Mouse (Mus musculus) forebrain, embryonic 13.5 days (tissue): ENCODE measurements around the gene Fut1. TPM values are rescaled to one million over a fixed set of nuclear protein-coding genes. Genes with fewer than 3 reads are reported as not detected.

ENCODE experiments used
- ATAC-seq: fragments of 200-750 bp; cut with Nextera tagmentation; 2 replicates; pipeline ENCODE4 v1.8.0; 2017
- H3K27ac ChIP-seq: fragments of 300-500 bp; sonication (generic); 2 replicates; pipeline ENCODE4 v1.5.1; 2015; ENCODE audit warnings: inconsistent platforms, mild to moderate bottlenecking, moderate library complexity
- H3K27me3 ChIP-seq: fragments of 300-500 bp; sonication (generic); 2 replicates; pipeline ENCODE4 v1.6.1; 2015; ENCODE audit warnings: mild to moderate bottlenecking, inconsistent platforms
- H3K36me3 ChIP-seq: fragments of 300-500 bp; sonication (generic); 2 replicates; pipeline ENCODE4 v1.6.1; 2015; ENCODE audit warnings: mild to moderate bottlenecking, inconsistent platforms; ENCODE audit not compliant: poor library complexity, severe bottlenecking
- H3K4me1 ChIP-seq: fragments of 300-500 bp; sonication (generic); 2 replicates; pipeline ENCODE4 v1.6.1; 2015; ENCODE audit warnings: inconsistent platforms
- H3K4me2 ChIP-seq: fragments of 300-500 bp; sonication (generic); 2 replicates; pipeline ENCODE4 v1.6.1; 2015; ENCODE audit warnings: inconsistent platforms, mild to moderate bottlenecking, moderate library complexity
- H3K4me3 ChIP-seq: fragments of 300-500 bp; sonication (generic); 2 replicates; pipeline ENCODE4 v1.5.1; 2015; ENCODE audit warnings: mild to moderate bottlenecking, inconsistent platforms
- H3K9ac ChIP-seq: fragments of 300-500 bp; sonication (generic); 2 replicates; pipeline ENCODE4 v1.6.1; 2015; ENCODE audit warnings: mild to moderate bottlenecking, inconsistent platforms
- H3K9me3 ChIP-seq: fragments of 300-500 bp; sonication (generic); replicated peaks from 2 replicates; pipeline ENCODE4 v1.6.1; 2016; ENCODE audit warnings: inconsistent platforms
- WGBS: fragments of 180-500 bp; shearing (Covaris S2); methylation state at CpG from one replicate; pipeline ENCODE4 v1.1.7; 2015; 5-methylcytosine and 5-hydroxymethylcytosine counted together
- polyA plus RNA-seq: library from polyadenylated mRNA; unstranded; fragments of >200 nt; fragmentation: Nextera tagmentation; extraction: Ambion mirVana; gene quantifications from 2 replicates; pipeline ENCODE4 v1.2.1, GENCODE M21; 2015

The Fut1 gene
- polyA plus RNA-seq, 1 experiment from 2014 or later: not detected

DNA sequence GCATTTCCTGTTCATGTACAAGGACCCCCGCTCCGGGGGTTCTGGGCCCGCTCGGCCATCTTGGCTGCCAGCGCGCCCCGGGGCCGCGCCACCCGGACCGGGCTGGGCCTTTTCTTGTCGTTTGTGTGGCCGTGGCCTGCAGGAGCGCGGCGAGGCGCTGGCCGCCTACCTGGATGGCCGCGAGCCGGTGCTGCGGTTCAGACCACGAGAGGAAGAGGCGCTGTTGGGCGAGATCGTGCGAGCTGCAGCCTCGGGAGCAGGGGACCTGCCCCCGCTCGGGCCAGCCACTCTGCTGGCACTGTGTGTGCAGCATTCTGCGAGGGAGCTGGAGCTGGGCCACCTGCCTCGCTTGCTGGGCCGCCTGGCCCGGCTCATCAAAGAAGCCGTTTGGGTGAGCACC, 15.4 kb downstream of the Fut1 start:
- Histone ChIP-seq H3K27me3 (peaks cover 24% of the 10 kb centered on the region), H3K9me3 (0 out of 2 replicates have a peak, but pooled peaks cover 3% of the 10 kb centered on the region)
- 12% methylated on average over 35 of the region's 35 CpGs for WGBS

DNA sequence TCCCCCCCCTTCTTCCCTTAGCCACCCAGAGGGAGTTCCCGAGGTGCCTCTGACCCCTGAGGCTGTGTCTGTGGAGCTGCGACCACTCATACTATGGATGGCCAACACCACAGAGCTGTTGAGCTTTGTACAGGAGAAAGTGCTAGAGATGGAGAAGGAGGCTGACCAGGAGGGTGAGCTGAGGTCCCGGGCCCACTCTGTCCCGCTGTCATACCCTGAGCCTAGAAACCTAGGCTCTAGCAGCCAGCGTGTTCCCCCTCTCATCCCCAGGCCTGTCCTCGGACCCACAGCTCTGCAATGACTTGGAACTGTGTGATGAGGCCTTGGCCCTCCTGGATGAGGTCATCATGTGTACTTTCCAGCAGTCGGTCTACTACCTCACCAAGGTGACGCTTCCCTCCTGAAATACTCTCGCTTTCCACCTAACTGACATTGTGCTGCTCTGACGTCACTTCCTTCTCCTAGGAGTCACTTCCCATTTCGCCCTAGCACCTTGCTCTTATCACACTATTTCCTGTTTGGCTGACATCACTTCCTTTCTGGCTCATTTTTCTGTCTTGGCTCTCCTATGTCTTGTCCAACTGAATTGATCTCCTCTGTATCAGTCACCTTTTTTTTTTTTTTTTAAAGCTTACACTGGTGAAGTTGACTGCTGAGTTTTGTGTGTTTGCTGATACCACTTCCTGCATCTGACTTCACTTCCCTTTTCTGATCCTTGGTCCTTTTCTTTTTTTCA, 18.0 kb downstream of the Fut1 start:
- Histone ChIP-seq H3K9ac (no peak overlapping the region), H3K36me3 (peaks cover 9% of the 10 kb centered on the region), H3K4me2 (no peak overlapping the region), H3K9me3 (0 out of 2 replicates have a peak, but pooled peaks cover 3% of the 10 kb centered on the region), H3K4me1 (peaks cover 14% of the 10 kb centered on the region), H3K27me3 (peaks cover 18% of the 10 kb centered on the region), H3K27ac (no peak overlapping the region), H3K4me3 (no peak overlapping the region)
- 93% methylated on average over 11 of the region's 11 CpGs for WGBS
- no peak for ATAC-seq

More for the DNA sequence above, 15.4 kb downstream of the Fut1 start:
- Histone ChIP-seq H3K27ac (no peak overlapping the region), H3K4me3 (peak overlapping the region; percentile 18; the same call in 1 of the 2 replicates), H3K9ac (peak overlapping the region; percentile 59), H3K36me3 (peaks cover 9% of the 10 kb centered on the region), H3K4me1 (peaks cover 14% of the 10 kb centered on the region), H3K4me2 (peak overlapping the region; percentile 52)
- no peak for ATAC-seq

DNA sequence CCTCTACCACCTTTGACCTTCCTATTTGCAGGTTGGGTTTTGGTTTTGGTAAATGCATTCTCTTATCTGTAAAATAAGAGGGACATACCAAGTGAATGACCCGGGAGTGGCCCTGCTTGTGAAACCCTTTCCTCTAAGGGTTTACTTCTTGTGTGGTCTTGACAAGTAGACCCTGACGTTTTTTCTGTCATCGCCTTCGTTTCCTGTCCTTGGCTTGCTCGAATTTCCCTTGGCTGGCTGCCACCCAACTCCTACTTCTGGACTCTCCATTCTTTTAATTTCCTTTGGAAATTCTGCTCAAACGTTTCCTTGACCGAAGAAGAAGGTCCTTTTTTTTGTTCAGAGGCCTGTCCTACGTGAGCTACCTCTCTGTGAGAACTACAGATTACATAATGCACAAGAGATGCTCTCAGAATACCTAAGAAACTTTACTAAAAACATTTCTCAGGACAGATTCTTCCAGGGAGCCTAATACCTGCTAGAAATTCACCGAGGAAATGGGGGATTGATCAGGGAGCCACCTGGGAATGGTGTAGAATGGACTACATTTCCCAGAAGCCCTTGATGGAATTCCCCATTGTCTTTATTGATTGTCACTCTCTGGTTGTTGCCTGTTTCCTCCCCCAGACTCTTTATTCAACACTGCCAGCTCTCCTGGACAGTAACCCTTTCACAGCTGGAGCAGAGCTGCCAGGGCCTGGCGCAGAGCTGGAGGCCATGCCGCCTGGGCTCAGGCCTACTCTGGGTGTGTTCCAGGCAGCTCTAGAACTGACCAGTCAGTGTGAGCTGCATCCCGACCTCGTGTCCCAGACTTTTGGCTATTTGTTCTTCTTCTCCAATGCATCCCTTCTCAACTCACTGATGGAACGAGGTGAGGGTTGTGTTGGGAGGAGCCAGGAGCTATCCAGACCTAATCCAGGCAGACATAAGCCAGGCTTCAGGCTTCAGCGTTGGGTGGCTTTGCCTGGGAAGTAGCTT, 18.9 kb downstream of the Fut1 start:
- 89% methylated on average over 15 of the region's 15 CpGs for WGBS
- peaks cover 15% of the 10 kb centered on the region for H3K27me3 ChIP-seq
- H3K4me1 ChIP-seq: peaks cover 14% of the 10 kb centered on the region
- no peak overlapping the region for H3K27ac ChIP-seq
- peaks cover 9% of the 10 kb centered on the region for H3K36me3 ChIP-seq
- no peak overlapping the region for H3K9ac ChIP-seq
- H3K4me2 ChIP-seq: no peak overlapping the region
- no peak for ATAC-seq
- H3K4me3 ChIP-seq: no peak overlapping the region
- H3K9me3 ChIP-seq: 0 out of 2 replicates have a peak, but pooled peaks cover 3% of the 10 kb centered on the region

DNA sequence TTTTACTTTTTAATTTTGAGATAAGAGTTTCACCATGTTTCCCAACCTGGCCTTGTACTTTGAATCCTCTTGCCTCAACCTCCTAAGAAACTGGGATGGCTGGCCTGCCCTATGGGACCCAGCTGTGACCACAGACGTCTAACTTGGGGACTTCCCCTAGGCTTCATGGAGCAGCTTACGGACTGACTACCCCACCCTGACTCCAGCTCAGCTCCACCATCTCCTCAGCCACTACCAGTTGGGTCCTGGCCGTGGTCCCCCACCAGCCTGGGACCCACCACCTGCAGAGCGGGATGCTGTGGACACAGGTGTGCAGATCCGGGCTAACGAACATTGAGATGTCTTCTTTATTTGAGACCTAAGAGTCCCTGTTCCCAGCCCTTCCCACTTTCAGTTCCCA, 20.6 kb downstream of the Fut1 start:
- no peak overlapping the region for H3K27ac ChIP-seq
- 89% methylated on average over 6 of the region's 6 CpGs for WGBS
- peaks cover 9% of the 10 kb centered on the region for H3K36me3 ChIP-seq
- 0 out of 2 replicates have a peak overlapping the region, but pooled peaks have one; percentile 19 for H3K4me3 ChIP-seq
- ATAC-seq: no peak
- H3K4me1 ChIP-seq: peaks cover 23% of the 10 kb centered on the region
- peak overlapping the region; percentile 59 for H3K4me2 ChIP-seq
- H3K27me3 ChIP-seq: peaks cover 3% of the 10 kb centered on the region; the same call in 1 of the 2 replicates
- peak overlapping the region; percentile 48; the same call in 1 of the 2 replicates for H3K9ac ChIP-seq
- H3K9me3 ChIP-seq: 0 out of 2 replicates have a peak, but pooled peaks cover 3% of the 10 kb centered on the region

DNA sequence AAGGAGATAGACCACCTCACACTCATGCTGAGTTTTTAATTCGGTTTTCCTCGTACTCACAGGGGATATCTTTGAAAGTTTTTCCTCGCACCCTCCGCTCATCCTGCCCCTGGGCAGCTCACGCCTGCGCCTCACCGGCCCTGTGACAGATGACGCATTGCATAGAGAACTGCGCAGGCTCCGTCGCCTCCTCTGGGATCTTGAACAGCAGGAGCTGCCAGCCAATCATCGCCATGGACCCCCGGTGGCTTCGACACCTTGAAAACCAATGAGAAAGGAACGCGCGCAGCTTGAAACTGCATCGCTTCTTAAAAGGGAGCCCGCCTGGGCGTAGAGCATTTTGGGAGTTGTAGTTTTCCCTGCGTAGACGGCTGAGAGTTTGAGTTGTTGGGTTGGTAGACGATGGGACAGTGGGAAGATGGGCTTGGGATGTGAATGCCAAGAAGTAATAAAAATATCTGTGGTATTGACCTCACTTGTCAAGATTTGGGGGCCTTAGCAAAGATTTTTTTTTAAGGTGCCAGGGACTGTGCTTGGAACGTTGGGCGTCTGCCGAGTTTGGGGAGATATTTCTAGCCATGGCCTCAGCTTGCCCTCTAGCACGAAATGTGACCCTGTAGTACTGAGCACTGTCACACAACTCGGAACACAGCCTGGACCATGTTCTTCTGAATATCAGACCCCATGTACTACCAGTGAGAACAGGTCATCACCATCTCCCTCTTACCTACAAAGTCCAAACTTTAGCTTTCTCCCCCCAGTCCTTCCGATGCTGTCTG, 21.7 kb downstream of the Fut1 start:
- ATAC-seq: peak; percentile 93
- no peak overlapping the region for H3K27ac ChIP-seq
- no peaks in the 10 kb centered on the region for H3K27me3 ChIP-seq
- 0 out of 2 replicates have a peak, but pooled peaks cover 3% of the 10 kb centered on the region for H3K9me3 ChIP-seq
- WGBS: 17% methylated on average over 29 of the region's 29 CpGs
- peaks cover 9% of the 10 kb centered on the region for H3K36me3 ChIP-seq
- peak overlapping the region; percentile 48; the same call in 1 of the 2 replicates for H3K9ac ChIP-seq
- peaks cover 27% of the 10 kb centered on the region for H3K4me1 ChIP-seq
- peak overlapping the region; percentile 19 for H3K4me3 ChIP-seq
- peak overlapping the region; percentile 59 for H3K4me2 ChIP-seq

DNA sequence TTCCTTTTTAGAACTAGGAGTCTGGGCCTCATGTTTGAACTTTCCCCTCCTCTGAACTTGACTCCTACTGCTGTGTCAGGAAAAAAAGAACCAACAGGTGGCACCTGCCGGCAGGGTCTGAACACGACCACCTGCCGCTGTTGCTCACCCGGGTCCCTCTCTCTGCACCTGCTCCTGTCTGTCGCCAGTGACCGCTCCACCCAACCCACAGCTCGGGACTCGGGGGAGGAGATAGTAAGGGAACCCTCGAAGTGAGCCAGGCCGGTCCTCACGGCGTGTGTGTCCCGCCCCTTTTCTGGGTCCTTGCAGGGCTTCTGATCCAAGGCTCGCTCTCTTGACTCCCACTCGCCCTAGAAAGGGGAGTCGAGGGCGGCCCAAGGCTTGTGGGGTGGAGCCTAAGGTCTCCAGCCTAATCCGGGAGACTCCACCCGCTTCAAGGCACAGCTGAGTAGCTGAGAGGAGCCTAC, 22.5 kb downstream of the Fut1 start, which contains the start of gene Mamstr:
TSS of gene Mamstr (plus strand) at position 417 of the 467 bp plus-strand sequence.
- no peak for ATAC-seq
- Histone ChIP-seq H3K27ac (no peak within 1 kb of the TSS; the same call in 1 of the 2 replicates), H3K9ac (no peak within 1 kb of the TSS), H3K36me3 (peaks cover 9% of the 10 kb centered on the region), H3K4me3 (no peak within 1 kb of the TSS), H3K4me1 (peaks cover 33% of the 10 kb centered on the region), H3K27me3 (no peaks in the 10 kb centered on the region), H3K4me2 (peak within 1 kb of the TSS; percentile 59; the same call in 1 of the 2 replicates), H3K9me3 (0 out of 2 replicates have a peak, but pooled peaks cover 3% of the 10 kb centered on the region)
- 20% methylated on average over 19 of the region's 19 CpGs for WGBS

DNA sequence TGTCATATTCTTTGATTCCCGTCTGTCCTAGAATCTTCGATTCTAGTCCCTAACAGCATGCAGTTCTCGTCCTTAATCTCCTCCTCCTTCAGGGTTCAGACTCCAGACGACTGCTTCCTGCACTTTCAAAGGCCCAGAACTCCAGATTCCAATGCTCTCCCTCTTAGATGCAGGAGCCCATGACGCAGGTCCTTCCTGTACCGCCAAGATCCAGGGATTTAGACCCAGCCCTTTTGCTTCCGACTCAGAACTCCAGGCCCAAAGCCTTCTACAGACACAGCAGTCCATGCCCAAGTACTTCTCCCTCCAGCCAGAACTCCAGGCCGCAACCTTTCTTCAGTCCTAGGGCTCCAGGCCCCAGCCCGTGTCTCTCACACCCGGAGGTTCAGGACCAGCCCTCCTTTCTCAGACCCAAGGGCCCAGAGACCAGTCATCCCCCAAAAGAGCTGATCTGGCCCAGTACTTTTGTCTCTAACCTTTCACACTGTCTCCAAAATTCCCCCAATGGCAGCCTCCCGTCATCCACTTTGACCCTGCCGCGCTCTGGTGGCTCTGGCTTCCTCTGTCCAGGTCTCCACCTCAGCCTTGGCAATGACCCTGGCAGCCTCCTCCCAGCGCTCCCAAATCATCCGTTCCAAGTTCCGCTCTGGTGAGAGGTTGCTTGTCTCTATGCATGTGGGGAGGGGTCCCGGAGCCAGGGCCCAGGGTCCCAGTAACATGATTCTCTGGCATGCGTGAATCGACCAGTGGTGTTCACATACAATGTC, 23.3 kb downstream of the Fut1 start:
- WGBS: 72% methylated on average over 19 of the region's 19 CpGs
- H3K4me1 ChIP-seq: peaks cover 37% of the 10 kb centered on the region
- H3K4me2 ChIP-seq: no peak overlapping the region
- H3K9ac ChIP-seq: no peak overlapping the region
- 0 out of 2 replicates have a peak, but pooled peaks cover 3% of the 10 kb centered on the region for H3K9me3 ChIP-seq
- ATAC-seq: no peak
- no peak overlapping the region for H3K4me3 ChIP-seq
- no peaks in the 10 kb centered on the region for H3K27me3 ChIP-seq
- peaks cover 9% of the 10 kb centered on the region for H3K36me3 ChIP-seq
- no peak overlapping the region; the same call in 1 of the 2 replicates for H3K27ac ChIP-seq

DNA sequence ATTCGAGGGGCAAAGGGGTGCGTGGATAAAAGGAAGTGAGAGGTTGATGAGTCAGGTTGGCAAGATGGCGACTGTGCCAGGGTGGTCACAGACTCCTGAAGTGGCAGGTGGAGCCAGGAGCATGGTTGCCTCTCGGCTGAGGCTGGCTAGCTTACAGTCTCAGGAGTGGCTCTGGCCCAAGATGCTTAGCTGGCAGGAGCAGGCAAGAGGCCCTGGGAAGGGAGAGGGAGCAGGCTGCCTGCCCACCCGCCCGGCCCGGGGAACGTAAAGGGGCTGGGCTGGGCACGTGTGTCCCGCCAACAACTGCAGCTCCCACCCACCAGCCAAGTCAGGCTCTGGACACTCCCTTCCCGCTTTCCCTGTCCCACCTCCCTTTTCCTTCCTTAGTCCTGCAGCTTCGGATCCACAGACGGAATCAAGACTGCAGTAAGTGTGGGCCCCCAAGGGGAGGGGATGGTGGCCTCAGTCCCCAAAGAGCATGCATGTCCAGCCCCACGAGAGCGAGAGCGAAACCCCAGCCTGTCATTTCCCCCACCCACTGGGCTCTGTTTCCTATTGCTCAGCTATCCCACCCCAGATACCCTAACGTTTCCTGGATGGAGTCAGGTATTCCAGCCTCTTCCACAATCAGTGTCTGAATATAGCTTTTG, 24.4 kb downstream of the Fut1 start:
- peaks cover 4% of the 10 kb centered on the region; the same call in 1 of the 2 replicates for H3K36me3 ChIP-seq
- no peaks in the 10 kb centered on the region for H3K9me3 ChIP-seq
- no peak for ATAC-seq
- peaks cover 37% of the 10 kb centered on the region for H3K4me1 ChIP-seq
- H3K9ac ChIP-seq: 0 out of 2 replicates have a peak overlapping the region, but pooled peaks have one; percentile 0
- peak overlapping the region; percentile 31 for H3K27ac ChIP-seq
- H3K27me3 ChIP-seq: no peaks in the 10 kb centered on the region
- H3K4me2 ChIP-seq: peak overlapping the region; percentile 7; the same call in 1 of the 2 replicates
- no peak overlapping the region for H3K4me3 ChIP-seq
- WGBS: 56% methylated on average over 17 of the region's 17 CpGs

DNA sequence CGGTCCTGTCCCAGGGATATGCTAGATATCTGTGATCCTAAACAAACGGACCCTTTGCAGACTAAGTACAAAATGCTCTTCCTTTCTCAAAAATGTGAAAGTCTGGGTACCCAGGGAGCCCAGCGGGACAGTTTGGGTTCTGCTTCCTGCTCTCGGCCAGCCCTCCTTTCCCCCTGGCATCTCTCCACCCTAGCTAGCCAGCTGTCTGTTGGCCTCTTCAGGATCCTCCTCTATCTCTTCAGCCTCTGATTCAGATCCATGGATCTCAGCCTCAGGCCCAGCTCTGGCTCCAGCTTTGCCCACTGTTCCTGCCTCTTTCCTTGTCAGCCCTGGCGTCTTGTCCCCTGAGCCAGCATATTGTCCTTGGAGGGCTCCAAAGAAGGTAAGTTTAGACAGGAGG, 25.0 kb downstream of the Fut1 start:
- no peak overlapping the region for H3K4me3 ChIP-seq
- no peaks in the 10 kb centered on the region for H3K27me3 ChIP-seq
- no peak for ATAC-seq
- H3K36me3 ChIP-seq: no peaks in the 10 kb centered on the region
- H3K27ac ChIP-seq: peak overlapping the region; percentile 31; the same call in 1 of the 2 replicates
- peak overlapping the region; percentile 87 for H3K4me2 ChIP-seq
- peaks cover 37% of the 10 kb centered on the region for H3K4me1 ChIP-seq
- H3K9me3 ChIP-seq: no peaks in the 10 kb centered on the region
- H3K9ac ChIP-seq: 0 out of 2 replicates have a peak overlapping the region, but pooled peaks have one; percentile 0
- 88% methylated on average over 5 of the region's 5 CpGs for WGBS
